Comparison of ENCODE assay signal across 14 mouse cellular contexts in the genomic region with DNA sequence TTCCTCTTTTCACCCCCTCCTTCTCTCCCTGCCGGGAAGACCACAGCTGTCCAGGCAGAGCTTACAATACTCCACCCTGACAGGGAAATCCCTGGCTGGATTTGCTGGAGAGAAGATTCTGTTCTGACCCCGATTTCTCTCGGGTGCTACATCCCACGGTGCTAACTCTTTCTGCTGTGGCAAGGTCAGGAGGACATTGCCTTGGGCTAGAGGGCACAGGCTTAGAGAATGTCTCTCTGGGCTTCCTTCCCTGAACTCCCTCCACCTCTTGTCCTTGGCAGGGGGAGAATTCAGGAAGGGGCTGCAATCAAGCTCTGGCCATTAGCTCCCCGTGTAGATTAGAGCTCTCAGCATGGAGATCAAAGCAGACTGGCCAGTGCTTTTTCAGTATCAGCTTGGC.
"Had no signal": no experiment of that assay in that cellular context is flagged by ENCODE, and none has a peak within 500 bp of the region (broad histone marks: within the 10 kb centered on the region; RNA-seq: fewer than 3 reads in every experiment).

No protein-coding gene starts in this region.

- H3K27me3 ChIP-seq: limb, embryonic 15.5 days; midbrain, embryonic 15.5 days; neural tube, embryonic 12.5 days had no signal

- ATAC-seq: liver, embryonic 12.5 days; midbrain, embryonic 15.5 days had no signal

- H3K36me3 ChIP-seq: limb, embryonic 15.5 days; liver, embryonic 12.5 days; midbrain, embryonic 10.5 days; midbrain, embryonic 15.5 days; neural tube, embryonic 12.5 days had no signal

- H3K9me3 ChIP-seq: limb, embryonic 15.5 days; liver, embryonic 12.5 days; midbrain, embryonic 10.5 days; midbrain, embryonic 15.5 days; neural tube, embryonic 12.5 days had no signal

- H3K4me3 ChIP-seq: left cerebral cortex, adult 2 months; limb, embryonic 15.5 days; liver, embryonic 12.5 days; midbrain, embryonic 10.5 days; midbrain, embryonic 15.5 days; neural tube, embryonic 12.5 days had no signal

- H3K9ac ChIP-seq: limb, embryonic 15.5 days; lung, embryonic 14.5 days; midbrain, embryonic 15.5 days; neural tube, embryonic 12.5 days had no signal

- H3K4me2 ChIP-seq: limb, embryonic 15.5 days; liver, embryonic 12.5 days; lung, embryonic 14.5 days; midbrain, embryonic 15.5 days; neural tube, embryonic 12.5 days had no signal

- H3K27ac ChIP-seq: left cerebral cortex, adult 2 months; limb, embryonic 15.5 days; liver, embryonic 12.5 days; midbrain, embryonic 10.5 days; midbrain, embryonic 15.5 days; neural tube, embryonic 12.5 days had no signal

- H3K4me1 ChIP-seq: limb, embryonic 15.5 days; midbrain, embryonic 15.5 days; neural tube, embryonic 12.5 days had no signal

- DNase-seq: kidney, adult 8-10 months; kidney, postnatal 25 days; lung, embryonic 14.5 days; lung, postnatal 10 days; lung, postnatal 4 days; right cerebral cortex, adult 18-20 months; right cerebral cortex, postnatal 25 days; thymus, postnatal 14 days had no signal
